Mouse (Mus musculus) stomach, embryonic 15.5 days (tissue): ENCODE measurements around the gene Clcc1. TPM values are rescaled to one million over a fixed set of nuclear protein-coding genes. Genes with fewer than 3 reads are reported as not detected.
"Not testable (repeated sequence)": the region's sequence is repeated elsewhere in the genome, so short reads cannot be mapped to it uniquely, and the experiment has no call there.

Experiments
- ATAC-seq: fragments of 200-750 bp; cut with Nextera tagmentation; 2 replicates; pipeline ENCODE4 v1.8.0; 2017; ENCODE audit warnings: low read depth, moderate number of reproducible peaks, moderate TSS enrichment; ENCODE audit not compliant: insufficient read depth, low FRiP score
- H3K27ac ChIP-seq: fragments of 300-500 bp; sonication (generic); 2 replicates; pipeline ENCODE4 v1.5.1; 2015; ENCODE audit warnings: mild to moderate bottlenecking, inconsistent platforms
- H3K27me3 ChIP-seq: fragments of 300-500 bp; sonication (generic); replicated peaks from 2 replicates; pipeline ENCODE4 v1.6.1; 2015; ENCODE audit warnings: inconsistent platforms
- H3K36me3 ChIP-seq: fragments of 300-500 bp; sonication (generic); 2 replicates; pipeline ENCODE4 v1.6.1; 2015; ENCODE audit warnings: inconsistent platforms
- H3K4me1 ChIP-seq: fragments of 300-500 bp; sonication (generic); 2 replicates; pipeline ENCODE4 v1.6.1; 2015; ENCODE audit warnings: inconsistent platforms
- H3K4me2 ChIP-seq: fragments of 300-500 bp; sonication (generic); 2 replicates; pipeline ENCODE4 v1.6.1; 2015; ENCODE audit warnings: mild to moderate bottlenecking, inconsistent platforms
- H3K4me3 ChIP-seq: fragments of 300-500 bp; sonication (generic); replicated peaks from 2 replicates; pipeline ENCODE4 v1.5.1; 2015; ENCODE audit warnings: inconsistent platforms
- H3K9ac ChIP-seq: fragments of 300-500 bp; sonication (generic); 2 replicates; pipeline ENCODE4 v1.6.1; 2015; ENCODE audit warnings: inconsistent platforms
- H3K9me3 ChIP-seq: fragments of 300-500 bp; sonication (generic); 2 replicates; pipeline ENCODE4 v1.6.1; 2016; ENCODE audit warnings: inconsistent platforms
- WGBS: fragments of 180-500 bp; shearing (Covaris S2); methylation state at CpG from one replicate; pipeline ENCODE4 v1.1.7; 2015; 5-methylcytosine and 5-hydroxymethylcytosine counted together
- polyA plus RNA-seq: library from polyadenylated mRNA; unstranded; fragments of >200 nt; fragmentation: Nextera tagmentation; extraction: Ambion mirVana; gene quantifications from 2 replicates; pipeline ENCODE4 v1.2.1, GENCODE M21; 2015

Gene Clcc1
- polyA plus RNA-seq, 1 experiment from 2014 or later: 86.4 TPM

DNA sequence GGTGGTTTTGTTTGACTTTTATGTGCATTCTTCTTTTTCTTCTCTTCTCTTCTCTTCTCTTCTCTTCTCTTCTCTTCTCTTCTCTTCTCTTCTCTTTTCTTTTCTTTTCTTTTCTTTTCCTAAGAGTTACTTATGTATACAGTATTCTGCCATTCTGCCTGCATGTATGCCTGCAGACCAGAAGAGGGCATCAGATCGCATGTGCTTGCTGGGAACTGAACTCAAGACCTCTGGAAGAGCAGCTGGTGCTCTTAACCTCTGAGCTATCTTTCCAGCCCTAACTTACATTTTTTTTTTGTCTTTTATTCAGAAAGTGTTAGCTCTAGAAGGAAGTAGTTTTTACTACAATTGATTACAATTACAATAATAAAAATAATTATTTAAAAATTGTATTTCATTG is 7.2 kb downstream of the Clcc1 start:
- H3K4me2 ChIP-seq: no peak overlapping the region
- H3K4me1 ChIP-seq: no peaks in the 10 kb centered on the region
- no peak overlapping the region for H3K9ac ChIP-seq
- H3K9me3 ChIP-seq: no peaks in the 10 kb centered on the region
- no peak overlapping the region for H3K4me3 ChIP-seq
- no peak overlapping the region for H3K27ac ChIP-seq
- no peaks in the 10 kb centered on the region for H3K27me3 ChIP-seq
- 68% methylated on average over 1 of the region's 1 CpGs for WGBS
- peaks cover 23% of the 10 kb centered on the region for H3K36me3 ChIP-seq
- ATAC-seq: no peak

DNA sequence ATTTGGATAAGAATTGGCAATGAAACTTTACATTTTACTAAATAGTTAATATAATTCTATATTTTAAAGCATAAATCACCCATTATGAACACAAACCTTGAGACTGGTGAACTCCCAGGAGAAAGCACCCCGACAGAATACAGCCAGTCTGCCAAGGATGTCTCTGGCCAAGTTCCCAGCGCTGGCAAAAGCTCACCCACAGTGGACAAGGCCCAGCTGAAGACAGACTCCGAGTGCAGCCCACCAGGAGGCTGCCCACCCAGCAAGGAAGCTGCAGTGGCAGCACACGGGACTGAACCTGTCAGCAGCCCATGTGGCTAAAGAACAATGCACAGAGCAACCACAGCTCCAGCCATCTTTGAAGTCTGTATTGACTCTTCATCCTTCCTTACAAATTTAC is 22.9 kb downstream of the Clcc1 start:
- 78% methylated on average over 4 of the region's 4 CpGs for WGBS
- H3K4me1 ChIP-seq: no peaks in the 10 kb centered on the region
- no peak for ATAC-seq
- no peak overlapping the region for H3K4me2 ChIP-seq
- H3K9ac ChIP-seq: no peak overlapping the region
- no peaks in the 10 kb centered on the region for H3K27me3 ChIP-seq
- no peaks in the 10 kb centered on the region for H3K9me3 ChIP-seq
- peaks cover 48% of the 10 kb centered on the region for H3K36me3 ChIP-seq
- no peak overlapping the region for H3K4me3 ChIP-seq
- no peak overlapping the region for H3K27ac ChIP-seq

DNA sequence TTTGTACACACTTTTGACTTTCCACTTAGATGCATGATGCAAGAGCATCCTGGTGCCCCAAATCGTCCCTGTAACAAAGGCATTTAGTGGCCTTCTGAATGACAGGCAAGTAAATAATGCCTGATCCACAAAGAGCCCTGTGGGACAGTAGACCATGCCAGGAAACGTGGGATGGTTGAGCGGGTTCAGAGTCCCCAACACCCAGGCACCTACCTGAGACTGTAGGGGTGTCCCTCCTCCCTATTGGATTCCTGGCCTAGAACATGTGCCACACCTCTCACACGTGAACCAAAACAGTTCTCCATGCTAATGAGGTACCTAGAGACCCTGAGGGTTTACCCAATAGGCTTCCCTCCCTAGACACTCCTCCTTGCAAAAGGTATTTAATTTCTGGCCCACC is 27.3 kb downstream of the Clcc1 start:
- 83% methylated on average over 4 of the region's 4 CpGs for WGBS
- H3K36me3 ChIP-seq: peaks cover 36% of the 10 kb centered on the region

DNA sequence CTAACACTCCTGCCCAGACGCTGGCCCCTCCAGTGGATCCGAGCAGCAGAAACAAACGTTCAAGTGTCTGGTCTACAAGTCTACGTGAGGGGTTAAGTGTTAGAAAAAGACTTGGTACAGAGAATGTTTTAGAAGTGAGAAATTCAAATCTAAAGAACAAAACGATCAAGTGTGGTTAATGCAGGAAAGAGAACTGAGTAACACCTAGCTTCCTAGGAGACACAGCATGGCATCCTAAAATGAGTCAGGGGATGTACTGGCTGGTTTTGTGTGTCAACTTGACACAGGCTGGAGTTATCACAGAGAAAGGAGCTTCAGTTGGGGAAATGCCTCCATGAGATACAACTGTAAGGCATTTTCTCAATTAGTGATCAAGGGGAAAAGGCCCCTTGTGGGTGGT is 29.9 kb downstream of the Clcc1 start:
- not testable (repeated sequence) for H3K9ac ChIP-seq, H3K4me3 ChIP-seq, H3K4me2 ChIP-seq, H3K4me1 ChIP-seq, H3K27me3 ChIP-seq, H3K27ac ChIP-seq, ATAC-seq, H3K9me3 ChIP-seq
- H3K36me3 ChIP-seq: peaks cover 23% of the 10 kb centered on the region
- 89% methylated on average over 5 of the region's 5 CpGs for WGBS

More for the DNA sequence above, 27.3 kb downstream of the Clcc1 start:
- no peak overlapping the region for H3K27ac ChIP-seq
- no peak overlapping the region for H3K9ac ChIP-seq
- ATAC-seq: no peak
- H3K4me3 ChIP-seq: no peak overlapping the region
- no peaks in the 10 kb centered on the region for H3K4me1 ChIP-seq
- H3K27me3 ChIP-seq: no peaks in the 10 kb centered on the region
- H3K9me3 ChIP-seq: no peaks in the 10 kb centered on the region
- no peak overlapping the region for H3K4me2 ChIP-seq

GRCm38 (mm10) chr3:108685701-108686100 is 32.0 kb downstream of the Clcc1 start:
- Histone ChIP-seq H3K27me3 (no peaks in the 10 kb centered on the region), H3K9ac (no peak overlapping the region), H3K4me2 (no peak overlapping the region), H3K4me3 (no peak overlapping the region), H3K9me3 (no peaks in the 10 kb centered on the region), H3K4me1 (no peaks in the 10 kb centered on the region), H3K36me3 (peaks cover 20% of the 10 kb centered on the region), H3K27ac (no peak overlapping the region)
- 96% methylated on average over 7 of the region's 7 CpGs for WGBS
- ATAC-seq: no peak

DNA sequence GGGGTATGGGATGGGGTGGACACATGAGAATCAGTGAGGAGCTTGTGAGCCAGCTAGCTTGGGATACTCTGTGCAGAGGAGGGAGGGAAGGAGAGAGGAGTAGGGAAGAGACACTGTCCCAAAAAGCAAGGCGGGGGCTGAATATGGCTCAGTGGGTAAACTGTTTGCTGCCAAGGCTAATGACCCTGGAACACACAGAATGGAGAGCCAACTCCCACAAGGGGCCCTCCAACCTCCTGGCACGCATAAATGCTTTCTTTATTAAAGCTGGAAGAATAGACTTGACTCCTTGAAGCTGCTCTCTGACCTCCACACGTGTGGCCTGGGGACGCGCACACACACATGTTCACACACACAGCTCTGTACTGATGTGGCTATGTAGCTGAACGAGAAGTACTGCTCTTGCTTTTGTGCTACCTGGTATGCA is 35.3 kb downstream of the Clcc1 start:
- H3K4me2 ChIP-seq: no peak overlapping the region
- H3K9ac ChIP-seq: no peak overlapping the region
- peaks cover 16% of the 10 kb centered on the region for H3K36me3 ChIP-seq
- H3K27ac ChIP-seq: no peak overlapping the region
- no peak overlapping the region for H3K4me3 ChIP-seq
- H3K27me3 ChIP-seq: no peaks in the 10 kb centered on the region
- no peaks in the 10 kb centered on the region for H3K9me3 ChIP-seq
- WGBS: 85% methylated on average over 6 of the region's 6 CpGs
- no peak for ATAC-seq
- H3K4me1 ChIP-seq: no peaks in the 10 kb centered on the region

DNA sequence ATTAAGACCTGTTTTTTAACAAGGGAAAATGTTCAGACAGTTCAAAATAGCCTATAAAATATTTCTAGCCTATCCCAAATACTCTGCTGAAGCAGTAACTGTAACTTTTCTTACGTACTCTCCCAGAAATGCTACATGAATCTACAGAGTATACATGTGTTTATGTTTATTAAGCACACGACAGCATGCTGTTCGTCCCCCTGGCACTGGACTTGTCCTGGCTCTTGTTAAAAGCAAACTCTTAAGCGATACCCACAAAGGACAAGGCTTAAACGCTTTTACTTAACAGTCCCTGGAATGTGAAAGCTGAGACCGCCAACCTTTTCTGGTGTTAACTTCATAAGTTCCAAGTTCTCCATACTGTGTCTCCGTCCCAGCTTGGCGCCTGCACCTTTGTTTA is 35.7 kb downstream of the Clcc1 start:
- whole genome bisulfite sequencing: 79% methylated on average over 8 of the region's 8 CpGs
- no peaks in the 10 kb centered on the region for H3K4me1 ChIP-seq
- H3K9me3 ChIP-seq: no peaks in the 10 kb centered on the region
- peaks cover 19% of the 10 kb centered on the region for H3K36me3 ChIP-seq
- no peak overlapping the region for H3K4me2 ChIP-seq
- no peak overlapping the region for H3K4me3 ChIP-seq
- no peak for ATAC-seq
- no peak overlapping the region for H3K9ac ChIP-seq
- H3K27ac ChIP-seq: no peak overlapping the region
- no peaks in the 10 kb centered on the region for H3K27me3 ChIP-seq

DNA sequence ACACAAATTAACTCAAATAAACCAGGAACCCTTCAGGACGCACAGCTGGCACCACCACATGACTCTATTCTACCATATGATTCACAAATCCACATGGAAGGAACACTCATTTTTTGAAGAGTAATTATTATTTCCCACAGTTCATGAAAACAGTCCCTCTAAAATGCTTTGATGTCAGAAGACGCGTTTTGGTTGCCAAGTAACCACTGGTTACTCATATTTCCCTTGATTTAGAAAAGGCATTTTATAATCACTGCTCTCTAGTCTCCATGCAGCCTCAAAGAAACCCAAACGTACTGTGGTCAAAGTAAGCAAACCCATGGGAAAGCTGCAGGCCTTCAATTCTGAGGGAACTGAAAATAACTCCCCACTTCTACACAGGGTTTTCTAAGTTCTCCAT is 36.3 kb downstream of the Clcc1 start:
- 67% methylated on average over 4 of the region's 4 CpGs for WGBS
- Histone ChIP-seq H3K36me3 (peaks cover 19% of the 10 kb centered on the region), H3K4me1 (no peaks in the 10 kb centered on the region)

GRCm38 (mm10) chr3:108694321-108694720 is 40.6 kb downstream of the Clcc1 start:
- Histone ChIP-seq H3K9me3 (no peaks in the 10 kb centered on the region), H3K4me1 (no peaks in the 10 kb centered on the region), H3K36me3 (peaks cover 26% of the 10 kb centered on the region), H3K4me3 (no peak overlapping the region), H3K27me3 (no peaks in the 10 kb centered on the region), H3K9ac (no peak overlapping the region), H3K27ac (no peak overlapping the region), H3K4me2 (no peak overlapping the region)
- ATAC-seq: no peak
- WGBS: 69% methylated on average over 9 of the region's 9 CpGs

More for the DNA sequence above, 36.3 kb downstream of the Clcc1 start:
- no peak overlapping the region for H3K27ac ChIP-seq
- H3K9ac ChIP-seq: no peak overlapping the region
- H3K4me2 ChIP-seq: no peak overlapping the region
- H3K27me3 ChIP-seq: no peaks in the 10 kb centered on the region
- no peak overlapping the region for H3K4me3 ChIP-seq
- ATAC-seq: no peak
- H3K9me3 ChIP-seq: no peaks in the 10 kb centered on the region

DNA sequence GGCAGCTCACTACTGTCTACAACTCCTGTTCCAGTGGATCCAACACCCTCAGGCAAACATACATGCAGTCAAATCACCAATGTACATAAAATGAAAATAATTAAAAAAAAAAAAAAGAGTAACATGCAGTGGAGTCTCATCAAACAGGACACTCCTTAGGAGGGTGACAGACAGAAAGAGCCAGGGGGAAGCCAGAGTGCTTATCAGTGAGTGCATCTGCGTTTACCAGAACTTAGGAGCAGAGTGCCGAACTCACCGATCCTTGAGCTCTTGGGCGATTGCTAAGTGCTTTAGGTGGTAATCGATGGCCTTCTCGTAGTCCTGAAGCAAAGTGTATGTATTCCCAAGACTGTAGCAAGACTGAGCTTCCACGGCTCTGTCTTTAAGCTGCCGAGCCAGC is 44.9 kb downstream of the Clcc1 start:
- Histone ChIP-seq H3K9ac (no peak overlapping the region), H3K4me2 (no peak overlapping the region), H3K9me3 (no peaks in the 10 kb centered on the region), H3K27me3 (no peaks in the 10 kb centered on the region), H3K4me1 (no peaks in the 10 kb centered on the region), H3K36me3 (peaks cover 46% of the 10 kb centered on the region), H3K4me3 (no peak overlapping the region), H3K27ac (no peak overlapping the region)
- no peak for ATAC-seq
- WGBS: 88% methylated on average over 8 of the region's 8 CpGs

GRCm38 (mm10) chr3:108699786-108700185 is 46.1 kb downstream of the Clcc1 start:
- Histone ChIP-seq H3K9me3 (no peaks in the 10 kb centered on the region), H3K36me3 (peaks cover 42% of the 10 kb centered on the region), H3K4me2 (no peak overlapping the region), H3K9ac (no peak overlapping the region), H3K27ac (no peak overlapping the region), H3K4me3 (no peak overlapping the region), H3K4me1 (no peaks in the 10 kb centered on the region), H3K27me3 (no peaks in the 10 kb centered on the region)
- 87% methylated on average over 4 of the region's 4 CpGs for WGBS
- no peak for ATAC-seq

- no peak overlapping the region for H3K27ac ChIP-seq
- WGBS: 76% methylated on average over 1 of the region's 1 CpGs
- no peaks in the 10 kb centered on the region for H3K9me3 ChIP-seq
- no peak for ATAC-seq
- no peak overlapping the region for H3K4me3 ChIP-seq
- peaks cover 38% of the 10 kb centered on the region for H3K36me3 ChIP-seq
- no peaks in the 10 kb centered on the region for H3K4me1 ChIP-seq
- no peak overlapping the region for H3K4me2 ChIP-seq
- no peaks in the 10 kb centered on the region for H3K27me3 ChIP-seq
- H3K9ac ChIP-seq: no peak overlapping the region
These were observed 47.5 kb downstream of the Clcc1 start for GRCm38 (mm10) chr3:108701256-108701655.

DNA sequence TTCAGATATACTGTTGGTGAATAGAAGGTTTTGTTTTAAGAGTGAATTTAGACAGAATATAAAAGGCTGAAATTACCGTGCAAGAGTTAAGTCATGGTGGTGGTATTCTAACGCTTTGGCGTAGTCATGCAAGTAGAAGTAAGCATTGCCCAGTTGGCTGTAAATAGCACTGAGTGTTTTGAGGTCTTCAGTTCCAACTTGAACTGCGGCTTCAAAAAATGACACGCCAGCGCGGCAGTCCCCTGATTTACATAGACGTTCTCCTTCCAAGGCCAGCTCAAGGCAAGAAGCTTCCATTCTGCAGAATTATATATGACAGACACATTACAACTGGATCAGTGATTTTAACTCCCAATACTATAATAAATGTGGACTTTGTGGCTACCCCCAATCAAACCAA is 49.1 kb downstream of the Clcc1 start:
- Histone ChIP-seq H3K4me1 (no peaks in the 10 kb centered on the region), H3K4me3 (no peak overlapping the region), H3K36me3 (peaks cover 29% of the 10 kb centered on the region), H3K4me2 (no peak overlapping the region), H3K9me3 (no peaks in the 10 kb centered on the region), H3K9ac (no peak overlapping the region), H3K27ac (no peak overlapping the region), H3K27me3 (no peaks in the 10 kb centered on the region)
- 95% methylated on average over 8 of the region's 8 CpGs for WGBS
- ATAC-seq: no peak
